Mouse (Mus musculus) heart, adult 2 months (tissue): Measurements from ENCODE around the gene Kcnk18. TPM values are rescaled to one million over a fixed set of nuclear protein-coding genes. Genes with fewer than 3 reads are reported as not detected.

Experiments
- DNase-seq, 2 experiments: peaks; one replicate each; pipeline ENCODE4 v3.0.0; 2021
- H3K27ac ChIP-seq: fragments of 200-600 bp; 2 replicates; pipeline ENCODE4 v1.8.1; 2022
- H3K27me3 ChIP-seq: fragments of 200-500 bp; 2 replicates; pipeline ENCODE4 v1.6.1; 2012; ENCODE audit warnings: mild to moderate bottlenecking, low read length, inconsistent platforms, mixed read lengths; ENCODE audit not compliant: control insufficient read depth, insufficient read depth
- H3K36me3 ChIP-seq: fragments of 200-500 bp; 2 replicates; pipeline ENCODE4 v1.6.1; 2012; ENCODE audit warnings: low read length, inconsistent platforms; ENCODE audit not compliant: control insufficient read depth, insufficient read depth
- H3K4me1 ChIP-seq: fragments of 200-500 bp; 2 replicates; pipeline ENCODE4 v1.6.1; 2011; ENCODE audit warnings: low read length; ENCODE audit not compliant: control insufficient read depth, insufficient read depth
- H3K4me3 ChIP-seq: fragments of 200-600 bp; 2 replicates; pipeline ENCODE4 v1.8.1; 2022
- H3K79me2 ChIP-seq: fragments of 200-500 bp; replicated peaks from 2 replicates; pipeline ENCODE4 v1.6.1; 2012; ENCODE audit warnings: mild to moderate bottlenecking, inconsistent platforms, low read length, moderate library complexity, mixed read lengths; ENCODE audit not compliant: control insufficient read depth, insufficient read depth
- H3K9ac ChIP-seq: fragments of 200-500 bp; 2 replicates; pipeline ENCODE4 v1.6.1; 2012; ENCODE audit warnings: low read depth, mild to moderate bottlenecking, control low read depth, inconsistent platforms, low read length, mixed read lengths
- CTCF ChIP-seq: fragments of 200-600 bp; IDR thresholded peaks from 2 replicates; pipeline ENCODE4 v1.8.1; 2022; ENCODE audit warnings: antibody characterized with exemption, mild to moderate bottlenecking, moderate library complexity
- EP300 ChIP-seq: fragments of 200-500 bp; IDR thresholded peaks from 2 replicates; pipeline ENCODE4 v1.6.1; 2011; ENCODE audit warnings: low read depth, low read length, control low read depth; ENCODE audit not compliant: insufficient read depth
- POLR2A ChIP-seq: fragments of 200-500 bp; IDR thresholded peaks from 2 replicates; pipeline ENCODE4 v1.6.1; 2011; ENCODE audit warnings: mild to moderate bottlenecking, low read depth, low read length, control low read depth; ENCODE audit not compliant: insufficient read depth
- WGBS: fragments of 180-500 bp; shearing (Covaris S2); methylation state at CpG from one replicate; pipeline ENCODE4 v1.1.7; 2018; 5-methylcytosine and 5-hydroxymethylcytosine counted together
- intact Hi-C: fragments of 180-260 bp; cut with DNase I; formaldehyde crosslinking; loops from one replicate; pipeline ENCODE4 v1.15.1; 2025
- polyA plus RNA-seq: library from polyadenylated mRNA; depleted of rRNA; stranded (reverse); fragments of >200 nt; gene quantifications from 2 replicates; pipeline ENCODE4 v1.2.3, GENCODE M21; 2012
- total RNA-seq, 2 experiments: library from RNA; stranded (reverse); gene quantifications; 2 replicates each; pipeline ENCODE4 v1.2.3; 2021

The Kcnk18 gene
- total and polyA plus RNA-seq, 3 experiments: not detected

- no peaks in the 10 kb centered on the region for H3K79me2 ChIP-seq
- H3K9ac ChIP-seq: no peak overlapping the region
- DNase-seq: no peak
- intact Hi-C loops: no loop called here
- H3K27ac ChIP-seq: no peak overlapping the region
- no peak overlapping the region for H3K4me3 ChIP-seq
- H3K36me3 ChIP-seq: no peaks in the 10 kb centered on the region
- H3K4me1 ChIP-seq: 0 out of 2 replicates have a peak, but pooled peaks cover 1% of the 10 kb centered on the region
- H3K27me3 ChIP-seq: peaks cover 31% of the 10 kb centered on the region
- TF ChIP-seq CTCF (no peak), POLR2A (no peak), EP300 (no peak)
- 8% methylated on average over 3 of the region's 3 CpGs for WGBS
Observed at GRCm38 (mm10) chr19:59172781-59173180, 46.2 kb upstream of the Kcnk18 start.

DNA sequence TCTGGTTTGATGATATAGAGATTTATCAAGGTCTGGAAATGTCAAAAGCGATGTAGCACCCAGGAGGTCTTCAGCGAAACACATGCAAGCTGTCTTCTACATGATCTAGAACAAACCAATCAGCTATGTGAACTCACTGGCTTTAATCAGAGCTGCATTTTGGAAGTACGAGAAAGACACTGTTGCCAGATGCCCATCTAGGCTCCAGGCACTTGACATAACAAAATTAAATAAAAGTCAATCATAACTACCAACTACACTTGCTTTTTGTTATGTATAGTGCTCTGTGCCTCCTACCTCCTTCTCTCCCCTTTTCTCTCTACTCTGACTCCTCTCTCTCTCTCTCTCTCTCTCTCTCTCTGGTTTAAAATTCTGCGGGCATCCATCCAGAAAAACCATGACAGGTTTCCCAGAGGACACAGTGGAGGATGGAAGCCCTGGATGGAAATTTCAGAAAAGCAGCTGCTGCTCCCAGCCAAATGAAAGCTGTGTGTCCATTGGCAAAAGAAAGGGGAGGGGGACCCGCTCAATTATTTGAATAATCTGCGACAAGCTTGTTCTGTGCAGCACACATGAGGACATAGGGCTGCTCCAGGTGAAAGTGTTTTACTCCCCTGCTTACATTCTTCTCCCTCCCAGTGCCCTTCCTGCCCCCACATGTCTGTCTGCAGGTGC is 45.5 kb upstream of the Kcnk18 start:
- H3K27ac ChIP-seq: no peak overlapping the region
- DNase-seq: no peak
- H3K4me1 ChIP-seq: 0 out of 2 replicates have a peak, but pooled peaks cover 1% of the 10 kb centered on the region
- no peaks in the 10 kb centered on the region for H3K79me2 ChIP-seq
- whole genome bisulfite sequencing: 23% methylated on average over 6 of the region's 6 CpGs
- no peak overlapping the region for H3K4me3 ChIP-seq
- peaks cover 30% of the 10 kb centered on the region for H3K27me3 ChIP-seq
- no peak overlapping the region for H3K9ac ChIP-seq
- no peaks in the 10 kb centered on the region for H3K36me3 ChIP-seq
- intact Hi-C loops: no loop called here
- TF ChIP-seq POLR2A (no peak), EP300 (no peak), CTCF (no peak)

GRCm38 (mm10) chr19:59184000-59184399 is 35.0 kb upstream of the Kcnk18 start:
- DNase-seq: peak in 1 of 2 experiments; percentile 18
- Histone ChIP-seq H3K4me1 (no peaks in the 10 kb centered on the region), H3K4me3 (no peak overlapping the region), H3K9ac (no peak overlapping the region), H3K27me3 (peaks cover 6% of the 10 kb centered on the region), H3K79me2 (no peaks in the 10 kb centered on the region), H3K27ac (no peak overlapping the region), H3K36me3 (no peaks in the 10 kb centered on the region)
- no peak for TF ChIP-seq CTCF
- TF ChIP-seq POLR2A: no peak
- TF ChIP-seq EP300: no peak
- 25% methylated on average over 3 of the region's 3 CpGs for WGBS
- intact Hi-C loops: no loop called here

DNA sequence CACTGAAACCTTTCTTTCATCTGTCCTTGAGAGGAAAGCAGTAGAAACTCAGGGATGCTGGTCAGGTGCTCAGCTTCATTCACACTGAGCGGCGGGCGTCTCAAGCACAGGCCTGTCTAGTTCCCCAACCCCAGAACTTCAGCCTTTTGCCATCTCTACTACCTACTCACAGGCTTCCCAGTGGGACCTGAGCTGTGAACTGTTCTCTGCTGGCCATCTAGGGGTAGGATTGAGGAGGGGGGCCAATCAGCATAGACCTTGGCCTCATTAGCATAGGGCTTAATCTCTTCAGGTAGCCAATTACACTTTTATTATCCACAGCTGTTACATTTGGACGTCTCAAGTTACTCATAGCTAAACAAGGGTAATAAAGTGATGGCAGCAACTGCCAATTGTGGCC is 30.0 kb upstream of the Kcnk18 start:
- H3K4me3 ChIP-seq: no peak overlapping the region
- no peak overlapping the region for H3K27ac ChIP-seq
- H3K36me3 ChIP-seq: no peaks in the 10 kb centered on the region
- peaks cover 14% of the 10 kb centered on the region for H3K27me3 ChIP-seq
- no peak overlapping the region for H3K9ac ChIP-seq
- 29% methylated on average over 4 of the region's 4 CpGs for WGBS
- intact Hi-C loops: no loop called here
- no peak for DNase-seq
- no peaks in the 10 kb centered on the region for H3K4me1 ChIP-seq
- H3K79me2 ChIP-seq: no peaks in the 10 kb centered on the region
- no peak for TF ChIP-seq EP300
- no peak for TF ChIP-seq POLR2A
- TF ChIP-seq CTCF: no peak

GRCm38 (mm10) chr19:59190431-59191122 is 28.4 kb upstream of the Kcnk18 start:
- Histone ChIP-seq H3K79me2 (no peaks in the 10 kb centered on the region), H3K27ac (no peak overlapping the region), H3K36me3 (no peaks in the 10 kb centered on the region), H3K9ac (no peak overlapping the region), H3K4me3 (no peak overlapping the region), H3K27me3 (peaks cover 20% of the 10 kb centered on the region), H3K4me1 (no peaks in the 10 kb centered on the region)
- no peak for DNase-seq
- TF ChIP-seq EP300: no peak
- TF ChIP-seq CTCF: no peak
- TF ChIP-seq POLR2A: no peak
- intact Hi-C loops: no loop called here
- WGBS: 6% methylated on average over 8 of the region's 8 CpGs

GRCm38 (mm10) chr19:59191123-59191505 is 27.9 kb upstream of the Kcnk18 start:
- H3K4me3 ChIP-seq: no peak overlapping the region
- WGBS: 17% methylated on average over 4 of the region's 4 CpGs
- TF ChIP-seq EP300: no peak
- TF ChIP-seq CTCF: no peak
- TF ChIP-seq POLR2A: no peak

More at GRCm38 (mm10) chr19:59191123-59191505, 27.9 kb upstream of the Kcnk18 start:
- H3K79me2 ChIP-seq: no peaks in the 10 kb centered on the region
- no peak overlapping the region for H3K27ac ChIP-seq
- intact Hi-C loops: no loop called here
- DNase-seq: no peak
- no peaks in the 10 kb centered on the region for H3K4me1 ChIP-seq
- H3K27me3 ChIP-seq: peaks cover 20% of the 10 kb centered on the region
- H3K36me3 ChIP-seq: no peaks in the 10 kb centered on the region
- H3K9ac ChIP-seq: no peak overlapping the region
